Mouse (Mus musculus) mouse embryonic stem cell (cell line): ENCODE data around the gene Dpm3.

Experiments used
- in situ Hi-C, 2 experiments: fragments of 300-500 bp; cut with MboI; formaldehyde crosslinking; loops; 1 replicate in 1 of 2; 3 replicates in 1 of 2; pipeline ENCODE4 v1.14.3; 2019 to 2020; ENCODE audit warnings: low sequenced_read_pairs in 2 of 2, low pct_unique_long_range_greater_than_20kb in 1 of 2, mixed read lengths in 1 of 2; ENCODE audit not compliant: unreplicated experiment in 1 of 2

The Dpm3 gene

GRCm38 (mm10) chr3:89305551-89306325, 46.6 kb downstream of the Dpm3 start:
- in situ Hi-C loops, result no loop called here

GRCm38 (mm10) chr3:89308089-89308488, 48.9 kb downstream of the Dpm3 start:
- in situ Hi-C loops, result no loop called here

GRCm38 (mm10) chr3:89314340-89314739, 55.2 kb downstream of the Dpm3 start:
- in situ Hi-C loops, result loop anchor here in 1 of 2 experiments (10.0 kb wide), 1 partner anchor 170 kb away; no protein-coding TSS in a partner anchor

GRCm38 (mm10) chr3:89314791-89315190, 55.6 kb downstream of the Dpm3 start:
- in situ Hi-C loops, result loop anchor here in 1 of 2 experiments (10.0 kb wide), 1 partner anchor 170 kb away; no protein-coding TSS in a partner anchor

GRCm38 (mm10) chr3:89315195-89315929, 56.2 kb downstream of the Dpm3 start:
- in situ Hi-C loops, result loop anchor here in 1 of 2 experiments (10.0 kb wide), 1 partner anchor 169 kb away; no protein-coding TSS in a partner anchor

GRCm38 (mm10) chr3:89315930-89316831, 57.0 kb downstream of the Dpm3 start:
- in situ Hi-C loops, result loop anchor here in 1 of 2 experiments (10.0 kb wide), 1 partner anchor 169 kb away; no protein-coding TSS in a partner anchor
